Mouse (Mus musculus) intestine, postnatal 0 days (tissue): ENCODE data around the gene Serpinf2. TPM values are rescaled to one million over a fixed set of nuclear protein-coding genes. Genes with fewer than 3 reads are reported as not detected.

Source experiments
- ATAC-seq: fragments of 200-750 bp; cut with Nextera tagmentation; 2 replicates; pipeline ENCODE4 v1.8.0; 2017; ENCODE audit warnings: mild to moderate bottlenecking, moderate TSS enrichment, moderate library complexity
- H3K27ac ChIP-seq: fragments of 300-500 bp; sonication (generic); 2 replicates; pipeline ENCODE4 v1.5.1; 2014; ENCODE audit warnings: mild to moderate bottlenecking, low read depth, low read length, moderate library complexity
- H3K27me3 ChIP-seq: fragments of 300-500 bp; sonication (generic); replicated peaks from 2 replicates; pipeline ENCODE4 v1.6.1; 2014; ENCODE audit warnings: low read length, mixed read lengths; ENCODE audit not compliant: control insufficient read depth, insufficient read depth
- H3K36me3 ChIP-seq: fragments of 300-500 bp; sonication (generic); 2 replicates; pipeline ENCODE4 v1.6.1; 2014; ENCODE audit warnings: mild to moderate bottlenecking, moderate library complexity; ENCODE audit not compliant: control insufficient read depth, insufficient read depth
- H3K4me1 ChIP-seq: fragments of 300-500 bp; sonication (generic); replicated peaks from 2 replicates; pipeline ENCODE4 v1.6.1; 2014; ENCODE audit warnings: antibody characterized with exemption, low read length, mixed read lengths; ENCODE audit not compliant: control insufficient read depth, insufficient read depth
- H3K4me2 ChIP-seq: fragments of 300-500 bp; sonication (generic); replicated peaks from 2 replicates; pipeline ENCODE4 v1.6.1; 2014; ENCODE audit warnings: low read depth, mild to moderate bottlenecking, moderate library complexity
- H3K4me3 ChIP-seq: fragments of 300-500 bp; sonication (generic); 2 replicates; pipeline ENCODE4 v1.5.1; 2014; ENCODE audit warnings: low read depth, low read length
- H3K9ac ChIP-seq: fragments of 300-500 bp; sonication (generic); 2 replicates; pipeline ENCODE4 v1.6.1; 2014; ENCODE audit warnings: mild to moderate bottlenecking, low read depth, low read length
- H3K9me3 ChIP-seq: fragments of 300-500 bp; sonication (generic); 2 replicates; pipeline ENCODE4 v1.6.1; 2016; ENCODE audit warnings: mixed run types; ENCODE audit not compliant: control insufficient read depth
- CTCF ChIP-seq: sonication (generic); IDR thresholded peaks from 2 replicates; pipeline ENCODE4 v1.5.1; 2016; ENCODE audit warnings: low read depth, mild to moderate bottlenecking, control low read depth, antibody characterized with exemption, moderate library complexity
- WGBS: fragments of 180-500 bp; shearing (Covaris S2); extraction: QIAGEN DNeasy Blood & Tissue Kit; methylation state at CpG from one replicate; pipeline ENCODE4 v1.1.7; 2014; 5-methylcytosine and 5-hydroxymethylcytosine counted together
- polyA plus RNA-seq: library from polyadenylated mRNA; unstranded; fragments of >200 nt; fragmentation: Nextera tagmentation; extraction: Ambion mirVana; gene quantifications from 2 replicates; pipeline ENCODE4 v1.2.1, GENCODE M21; 2015

The Serpinf2 gene
- polyA plus RNA-seq, 1 experiment from 2014 or later = 2.7 TPM

DNA sequence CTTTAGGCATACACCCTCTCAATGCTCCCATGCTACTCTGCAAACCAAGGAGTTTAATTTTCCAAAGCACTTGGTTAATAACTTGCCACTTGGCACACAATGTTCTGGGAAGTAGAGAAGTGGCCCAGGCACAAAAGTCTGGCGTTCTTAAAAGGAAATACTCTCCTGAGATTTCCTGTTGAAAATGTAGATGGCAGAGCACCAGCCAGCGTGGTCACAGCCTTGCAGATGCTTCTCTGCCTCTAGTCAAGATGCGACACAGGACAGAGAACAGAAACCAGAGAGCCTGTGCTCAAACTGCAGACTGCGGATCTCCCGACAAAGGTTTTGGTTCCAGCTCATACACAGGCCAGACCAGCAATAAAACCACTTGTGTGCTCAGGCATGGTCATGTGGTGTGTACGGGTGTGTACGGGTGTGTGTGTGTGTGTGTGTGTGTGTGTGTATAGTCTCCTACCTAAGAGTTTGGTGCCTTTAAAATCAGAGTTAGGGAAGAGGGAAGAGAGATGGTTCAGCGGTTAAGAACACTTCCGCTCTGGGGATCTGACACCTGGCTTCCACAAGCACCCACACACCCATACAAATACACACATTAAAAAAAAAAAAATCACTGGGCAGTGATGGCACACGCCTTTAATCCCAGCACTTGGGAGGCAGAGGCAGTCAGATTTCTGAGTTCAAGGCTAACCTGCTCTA is 15.8 kb upstream of the Serpinf2 start:
- no peak for ATAC-seq
- Histone ChIP-seq H3K4me1 (no peaks in the 10 kb centered on the region), H3K4me2 (peak overlapping the region; percentile 98), H3K4me3 (peak overlapping the region; percentile 71; the same call in 1 of the 2 replicates), H3K9ac (peak overlapping the region; percentile 74; the same call in 1 of the 2 replicates), H3K27ac (peak overlapping the region; percentile 46), H3K27me3 (no peaks in the 10 kb centered on the region), H3K36me3 (peaks cover 21% of the 10 kb centered on the region), H3K9me3 (no peaks in the 10 kb centered on the region)
- 59% methylated on average over 10 of the region's 10 CpGs for WGBS
- TF ChIP-seq CTCF = no peak

DNA sequence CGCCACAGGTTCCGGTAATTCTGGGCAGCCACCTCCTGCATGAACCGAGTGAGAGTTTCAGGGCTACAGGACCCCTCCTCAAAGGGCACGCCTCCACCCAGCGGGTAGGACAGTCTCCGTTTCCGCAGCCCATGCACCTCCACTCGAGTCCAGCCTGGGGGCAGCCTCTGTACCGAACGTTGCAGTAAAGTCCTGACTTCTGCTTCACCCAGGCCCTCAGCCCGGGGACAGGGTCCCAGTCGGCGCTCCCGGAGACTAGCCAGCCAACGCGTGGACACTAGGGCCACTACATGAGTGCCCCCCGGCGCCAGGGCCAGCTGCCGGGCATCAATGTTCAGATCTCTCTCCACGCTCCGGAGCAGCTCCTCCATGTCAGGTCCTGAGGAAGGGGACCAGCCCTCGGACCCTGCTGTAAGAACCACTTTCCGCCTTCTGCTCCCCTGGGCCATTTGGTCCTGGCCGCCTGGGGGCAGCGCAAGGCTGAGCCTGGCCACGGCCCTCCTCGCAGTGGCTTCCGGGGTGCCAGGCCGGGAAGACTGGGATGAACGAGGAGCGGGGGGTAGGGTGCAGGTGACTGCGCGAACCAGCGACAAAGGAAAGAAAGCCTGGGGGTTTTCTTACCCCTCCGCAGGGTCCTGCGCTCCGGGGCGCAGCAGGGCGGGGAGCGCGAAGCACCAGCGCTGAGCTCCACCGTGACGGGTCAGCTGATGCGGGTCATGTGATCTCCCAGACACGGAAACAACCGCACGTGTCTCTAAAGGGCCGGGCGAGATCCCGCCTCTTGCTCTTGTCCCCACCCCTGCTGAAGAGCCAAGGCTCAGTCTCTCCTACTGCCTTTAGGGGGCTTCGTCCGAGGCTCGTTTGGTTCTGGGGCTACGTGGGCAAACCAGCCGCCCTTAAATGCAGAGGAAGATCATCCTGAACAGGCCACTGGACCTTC is 14.9 kb upstream of the Serpinf2 start, which contains the start of gene Wdr81:
Gene Wdr81, minus strand, starts transcription at position 727 of the 940 bp plus-strand sequence.
- peak within 1 kb of the TSS; percentile 74 for H3K9ac ChIP-seq
- H3K4me1 ChIP-seq = no peaks in the 10 kb centered on the region
- H3K4me3 ChIP-seq = peak within 1 kb of the TSS; percentile 71
- no peaks in the 10 kb centered on the region for H3K9me3 ChIP-seq
- no peaks in the 10 kb centered on the region for H3K27me3 ChIP-seq
- WGBS = 2% methylated on average over 56 of the region's 56 CpGs
- H3K27ac ChIP-seq = peak within 1 kb of the TSS; percentile 46
- peaks cover 27% of the 10 kb centered on the region for H3K36me3 ChIP-seq
- peak within 1 kb of the TSS; percentile 98 for H3K4me2 ChIP-seq
- ATAC-seq = peak; percentile 85
- TF ChIP-seq CTCF = peak; percentile 71

- Histone ChIP-seq H3K9me3 (no peaks in the 10 kb centered on the region), H3K4me1 (no peaks in the 10 kb centered on the region), H3K27me3 (no peaks in the 10 kb centered on the region), H3K27ac (no peak overlapping the region), H3K36me3 (peaks cover 40% of the 10 kb centered on the region), H3K4me2 (peak overlapping the region; percentile 98), H3K9ac (no peak overlapping the region), H3K4me3 (peak overlapping the region; percentile 71)
- TF ChIP-seq CTCF = no peak
- ATAC-seq = no peak
- 89% methylated on average over 31 of the region's 31 CpGs for WGBS
Measured at GRCm38 (mm10) chr11:75452812-75453557, 13.6 kb upstream of the Serpinf2 start.

DNA sequence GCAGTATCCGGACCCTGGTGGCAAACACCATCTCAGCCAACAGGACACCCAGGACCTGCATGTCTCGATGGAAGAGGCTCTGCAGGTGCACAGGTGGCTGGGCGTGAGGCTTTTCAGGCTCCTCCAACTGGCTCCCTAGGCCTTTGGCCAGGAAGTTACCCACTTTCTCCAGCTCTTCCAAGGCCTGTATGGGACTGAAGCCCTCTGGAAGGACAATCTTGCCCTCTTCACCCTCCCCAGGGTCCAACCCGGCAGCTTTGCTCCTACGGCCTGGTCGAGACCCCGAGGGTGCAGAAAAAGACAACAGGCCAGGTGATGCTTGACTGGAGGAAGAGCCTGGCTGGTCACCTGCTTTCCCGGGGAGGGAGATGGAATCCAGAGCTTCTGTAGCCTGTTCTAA is 12.7 kb upstream of the Serpinf2 start:
- 87% methylated on average over 8 of the region's 8 CpGs for WGBS
- Histone ChIP-seq H3K9ac (no peak overlapping the region), H3K27ac (no peak overlapping the region), H3K36me3 (peaks cover 48% of the 10 kb centered on the region), H3K4me3 (no peak overlapping the region), H3K27me3 (no peaks in the 10 kb centered on the region), H3K4me2 (peak overlapping the region; percentile 98; the same call in 1 of the 2 replicates), H3K4me1 (no peaks in the 10 kb centered on the region), H3K9me3 (no peaks in the 10 kb centered on the region)
- no peak for TF ChIP-seq CTCF
- ATAC-seq = no peak

DNA sequence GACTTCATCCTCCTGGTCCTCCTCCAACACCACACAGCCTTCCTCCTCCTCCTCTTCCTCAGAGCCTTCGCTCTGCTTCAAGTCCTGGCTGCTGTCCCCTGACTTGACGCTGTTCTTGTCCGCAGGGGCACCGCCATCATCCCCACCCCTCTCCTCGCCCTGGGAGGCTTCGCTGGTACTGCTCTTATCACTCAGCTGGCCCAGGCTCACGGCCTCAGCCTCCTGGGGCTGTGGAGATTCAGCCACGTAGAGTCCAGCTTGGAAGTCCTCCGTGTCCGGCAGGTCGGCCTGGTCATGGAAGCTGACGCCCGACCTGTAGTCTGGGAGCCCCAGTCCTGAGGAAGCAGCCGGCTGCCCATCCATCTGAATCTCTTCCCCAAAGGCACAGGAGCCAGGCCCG is 11.5 kb upstream of the Serpinf2 start:
- no peak for ATAC-seq
- peaks cover 56% of the 10 kb centered on the region for H3K36me3 ChIP-seq
- 86% methylated on average over 15 of the region's 15 CpGs for WGBS
- H3K4me3 ChIP-seq = no peak overlapping the region
- H3K4me1 ChIP-seq = no peaks in the 10 kb centered on the region
- no peak overlapping the region for H3K9ac ChIP-seq
- no peaks in the 10 kb centered on the region for H3K9me3 ChIP-seq
- no peaks in the 10 kb centered on the region for H3K27me3 ChIP-seq
- TF ChIP-seq CTCF = no peak
- peak overlapping the region; percentile 40 for H3K4me2 ChIP-seq
- no peak overlapping the region for H3K27ac ChIP-seq
